ENCODE assay signal across 10 mouse cellular contexts in the genomic region with DNA sequence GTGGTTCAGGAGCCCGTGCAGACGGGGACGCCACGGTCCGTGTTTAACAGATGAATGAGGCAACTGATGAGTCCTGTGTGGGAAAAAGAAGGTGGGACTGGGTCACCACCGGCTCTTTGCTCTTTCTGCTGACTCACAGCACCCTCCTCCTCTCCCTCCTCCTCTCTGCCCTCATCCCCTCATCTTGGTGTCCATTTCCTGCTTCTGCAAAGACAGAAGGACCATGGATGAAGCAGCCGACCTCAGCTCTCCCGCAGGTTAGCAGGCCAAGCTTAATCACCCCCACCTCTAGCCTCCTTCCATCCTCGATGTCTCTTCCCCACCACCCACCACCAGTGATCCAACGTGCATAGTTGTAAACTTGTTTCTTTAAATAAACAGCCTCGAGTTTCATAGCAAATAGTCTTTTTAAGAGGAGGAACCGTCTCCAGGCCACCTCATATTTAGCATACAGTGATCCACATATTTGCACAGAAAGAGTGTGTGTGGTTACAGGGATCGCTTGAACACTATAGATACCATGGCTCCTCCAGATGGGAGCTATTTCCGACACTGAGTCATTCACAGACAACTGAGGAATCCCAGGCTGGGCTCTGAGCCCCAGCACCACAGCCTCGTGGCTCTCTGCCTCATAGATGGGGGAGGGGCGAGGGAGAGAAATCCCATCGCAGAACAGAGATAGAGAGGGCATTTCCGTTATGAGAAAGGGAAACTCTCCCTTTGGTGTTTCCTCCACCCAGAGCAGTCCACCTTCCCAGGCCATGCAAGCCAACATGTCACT. TPM values are rescaled to one million over a fixed set of nuclear protein-coding genes. Genes with fewer than 3 reads are reported as not detected.
DNase-seq lines count a peak whose midpoint lies in the region; ATAC-seq and TF ChIP-seq lines count a peak whose summit lies in the region.
"Had no signal": no experiment of that assay in that cellular context is flagged by ENCODE, and none has a peak within 500 bp of the region (broad histone marks: within the 10 kb centered on the region; RNA-seq: fewer than 3 reads in every experiment).

No protein-coding gene starts in this region.

- H3K9me3 ChIP-seq in heart, embryonic 12.5 days (replicated peaks): no peaks in the 10 kb centered on the region
- H3K9me3 ChIP-seq in stomach, postnatal 0 days (ENCODE audit: control insufficient read depth, low read length): no peaks in the 10 kb centered on the region
- no peaks in the 10 kb centered on the region for H3K9me3 ChIP-seq in midbrain, embryonic 14.5 days (ENCODE audit: control insufficient read depth, low read length)

- TF ChIP-seq EP300 in stomach, postnatal 0 days (optimal IDR thresholded peaks at IDR 0.05): no peak

- H3K27me3 ChIP-seq in heart, embryonic 12.5 days (replicated peaks): no peaks in the 10 kb centered on the region
- no peaks in the 10 kb centered on the region for H3K27me3 ChIP-seq in stomach, postnatal 0 days (ENCODE audit: control insufficient read depth, insufficient read depth, low read length)
- H3K27me3 ChIP-seq in midbrain, embryonic 14.5 days (ENCODE audit: control insufficient read depth, insufficient read depth, low read length): no peaks in the 10 kb centered on the region

- H3K27ac ChIP-seq in heart, embryonic 12.5 days (ENCODE audit: poor library complexity, severe bottlenecking): peak overlapping the region; percentile 60; the same call in 1 of the 2 replicates
- no peak overlapping the region for H3K27ac ChIP-seq in stomach, postnatal 0 days (replicated peaks)
- no peak overlapping the region for H3K27ac ChIP-seq in midbrain, embryonic 14.5 days (replicated peaks; ENCODE audit: low read depth, low read length)
- H3K27ac ChIP-seq: liver, embryonic 14.5 days had no signal

- intact Hi-C loops in left cerebral cortex, postnatal 36 days (cut with DNase I): no loop called here

- H3K36me3 ChIP-seq in heart, embryonic 12.5 days: no peaks in the 10 kb centered on the region
- no peaks in the 10 kb centered on the region for H3K36me3 ChIP-seq in stomach, postnatal 0 days (ENCODE audit: control insufficient read depth, insufficient read depth, low read length)
- H3K36me3 ChIP-seq in midbrain, embryonic 14.5 days (ENCODE audit: control insufficient read depth, insufficient read depth, low read length): no peaks in the 10 kb centered on the region

- TF ChIP-seq CTCF in stomach, postnatal 0 days (IDR thresholded peaks at IDR 0.05; ENCODE audit: low read depth): no peak

- H3K4me2 ChIP-seq in heart, embryonic 12.5 days: peak overlapping the region; percentile 16; the same call in 1 of the 2 replicates
- H3K4me2 ChIP-seq in stomach, postnatal 0 days (replicated peaks; ENCODE audit: low read depth): no peak overlapping the region
- no peak overlapping the region for H3K4me2 ChIP-seq in midbrain, embryonic 14.5 days (ENCODE audit: low read length)

- H3K9ac ChIP-seq in heart, embryonic 12.5 days: 0 out of 2 replicates have a peak overlapping the region, but pooled peaks have one; percentile 35
- H3K9ac ChIP-seq in stomach, postnatal 0 days (ENCODE audit: low read length): no peak overlapping the region
- no peak overlapping the region for H3K9ac ChIP-seq in midbrain, embryonic 14.5 days (replicated peaks; ENCODE audit: low read length)
- H3K9ac ChIP-seq: liver, embryonic 14.5 days had no signal

- H3K4me3 ChIP-seq in heart, embryonic 12.5 days: no peak overlapping the region
- no peak overlapping the region for H3K4me3 ChIP-seq in stomach, postnatal 0 days (ENCODE audit: low read depth, low read length)
- no peak overlapping the region for H3K4me3 ChIP-seq in midbrain, embryonic 14.5 days (replicated peaks; ENCODE audit: low read depth, low read length)
- H3K4me3 ChIP-seq: erythroblast, embryonic 14.5 days had no signal

- peak; percentile 84 for ATAC-seq in heart, embryonic 12.5 days (ENCODE audit: insufficient number of reproducible peaks, low FRiP score)
- ATAC-seq in stomach, postnatal 0 days (ENCODE audit: low FRiP score, low TSS enrichment): peak; percentile 74; the same call in 1 of the 2 replicates
- no peak for ATAC-seq in midbrain, embryonic 14.5 days (ENCODE audit: low FRiP score, low TSS enrichment)

- peak; percentile 34 for DNase-seq in gastrocnemius, postnatal 10 days
- DNase-seq in gastrocnemius, adult 18-20 months (ENCODE audit: low spot score): no peak
- DNase-seq in adipocyte (ENCODE audit: low spot score): peak; percentile 16
- DNase-seq in left cerebral cortex, postnatal 36 days (ENCODE audit: low spot score in 2 of 2): peak; percentile 74 to 78
- no peak for DNase-seq in stomach, postnatal 0 days (ENCODE audit: low spot score)
- DNase-seq in natural killer cell, adult 2 months (ENCODE audit: low spot score in 2 of 2): no peak
- no peak for DNase-seq in midbrain, embryonic 14.5 days

- 37% methylated on average over 18 of the region's 18 CpGs for WGBS in heart, embryonic 12.5 days
- WGBS in stomach, postnatal 0 days: 41% methylated on average over 17 of the region's 18 CpGs
- 85% methylated on average over 18 of the region's 18 CpGs for WGBS in midbrain, embryonic 14.5 days

- H3K4me1 ChIP-seq in heart, embryonic 12.5 days (replicated peaks): peaks cover 26% of the 10 kb centered on the region
- H3K4me1 ChIP-seq in stomach, postnatal 0 days (replicated peaks; ENCODE audit: control insufficient read depth, insufficient read depth): 0 out of 2 replicates have a peak, but pooled peaks cover 2% of the 10 kb centered on the region
- peaks cover 13% of the 10 kb centered on the region for H3K4me1 ChIP-seq in midbrain, embryonic 14.5 days (ENCODE audit: control insufficient read depth, insufficient read depth, low read length)

RNA-seq across cellular contexts. Expression of a gene that starts 58.6 kb away (rescaled TPM):
- 10 to 100 TPM in 1 of 2 experiments, 1 to 10 TPM in 1; 8.9 to 11.0 TPM for total RNA-seq in gastrocnemius, postnatal 10 days (2021)
- total RNA-seq in gastrocnemius, adult 18-20 months (2021): under 1 TPM; 0.41 to 0.88 TPM
- polyA plus RNA-seq in heart, embryonic 12.5 days (2016; fragmentation: Nextera tagmentation; extraction: Ambion mirVana): 2.1 and 2.2 TPM in 2 replicates
- 100 to 1,000 TPM; 769 to 808 TPM for total RNA-seq in left cerebral cortex, postnatal 36 days (2021)
- 1.8 and 1.9 TPM in 2 replicates for polyA plus RNA-seq in stomach, postnatal 0 days (2015; fragmentation: Nextera tagmentation; extraction: Ambion mirVana)
- 39.4 and 41.9 TPM in 2 replicates for polyA plus RNA-seq in midbrain, embryonic 14.5 days (2014; fragmentation: Nextera tagmentation; extraction: Ambion mirVana)

Comparison
In these comparisons a context has a peak if more than half of its experiments do, and no peak if none do; other contexts are left out.
1. DNase-seq: peak in gastrocnemius, postnatal 10 days (single experiment), adipocyte (single experiment) and left cerebral cortex, postnatal 36 days (2 of 2); none in gastrocnemius, adult 18-20 months (single experiment), stomach, postnatal 0 days (single experiment), natural killer cell, adult 2 months (0 of 2) and midbrain, embryonic 14.5 days (single experiment).
2. RNA of a gene that starts 58.6 kb away (total RNA-seq): 769 to 808 TPM in left cerebral cortex, postnatal 36 days; 8.9 to 11.0 TPM in gastrocnemius, postnatal 10 days and 0.41 to 0.88 TPM in gastrocnemius, adult 18-20 months; every median in the first group is over 10 times any median in the second.